Mouse (Mus musculus): ENCODE measurements around the gene Sult6b2. TPM values are rescaled to one million over a fixed set of nuclear protein-coding genes. Genes with fewer than 3 reads are reported as not detected.
A peak's percentile ranks its signal among the peaks of the same experiment; 100 is the strongest.

The Sult6b2 gene
- polyA plus RNA-seq, 1 experiment from 2014 or later, result not detected

DNA sequence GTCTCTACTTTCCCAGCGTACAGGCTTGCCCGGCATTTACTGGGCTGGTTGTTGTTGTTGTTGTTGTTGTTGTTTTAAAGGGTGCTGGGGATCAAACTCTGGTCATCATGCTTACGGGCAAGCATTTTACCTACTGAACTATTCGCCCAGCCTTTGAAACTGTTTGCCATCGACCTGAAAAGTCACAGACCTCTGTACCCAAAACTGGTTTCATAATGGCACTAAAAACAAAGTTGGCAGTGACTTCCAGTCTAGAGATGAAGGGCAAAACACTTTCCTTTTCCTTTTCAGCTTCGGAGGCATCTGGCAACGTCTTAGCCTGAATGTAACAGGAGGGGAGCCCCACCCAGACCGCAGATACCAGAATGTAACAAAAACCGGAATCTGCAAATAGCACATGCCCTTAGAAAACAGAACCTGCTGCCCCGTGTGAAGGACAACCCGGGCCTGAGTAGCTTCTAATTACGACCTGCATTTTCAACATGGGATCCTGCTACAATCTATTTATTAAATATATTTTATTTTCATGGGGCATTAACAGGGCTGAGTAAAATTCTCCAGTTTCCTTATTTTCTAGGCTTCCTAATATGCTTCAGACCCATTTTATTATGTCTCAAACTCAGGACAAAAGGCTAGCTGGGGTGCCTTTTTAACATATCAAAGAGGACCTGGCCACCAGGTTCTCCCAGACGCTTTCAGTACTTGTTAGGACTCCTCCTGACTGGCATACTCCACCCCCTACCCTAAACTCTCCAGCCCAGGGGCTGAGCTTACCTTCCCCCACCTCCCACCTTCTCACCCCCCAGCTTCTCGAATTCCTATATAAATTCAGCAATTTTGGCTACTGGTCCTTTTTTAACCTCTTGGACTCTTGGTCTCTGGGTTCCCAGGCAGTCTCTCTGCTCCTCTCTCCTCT lies 51.7 kb downstream of the Sult6b2 start:
- Histone ChIP-seq H3K36me3 (no peaks in the 10 kb centered on the region), H3K4me1 (replicated peaks) (peaks cover 35% of the 10 kb centered on the region), H3K9me3 (replicated peaks) (peaks cover 6% of the 10 kb centered on the region; the same call in 1 of the 2 replicates), H3K4me2 (peak overlapping the region; percentile 19; the same call in 1 of the 2 replicates), H3K27me3 (no peaks in the 10 kb centered on the region), H3K27ac (no peak overlapping the region), H3K4me3 (replicated peaks) (no peak overlapping the region), H3K9ac (no peak overlapping the region)
- 30% methylated on average over 14 of the region's 14 CpGs for WGBS (ENCODE audit: insufficient replicate concordance)
- DNase-seq (no peak), ATAC-seq (ENCODE audit: low read depth) (no peak)

DNA sequence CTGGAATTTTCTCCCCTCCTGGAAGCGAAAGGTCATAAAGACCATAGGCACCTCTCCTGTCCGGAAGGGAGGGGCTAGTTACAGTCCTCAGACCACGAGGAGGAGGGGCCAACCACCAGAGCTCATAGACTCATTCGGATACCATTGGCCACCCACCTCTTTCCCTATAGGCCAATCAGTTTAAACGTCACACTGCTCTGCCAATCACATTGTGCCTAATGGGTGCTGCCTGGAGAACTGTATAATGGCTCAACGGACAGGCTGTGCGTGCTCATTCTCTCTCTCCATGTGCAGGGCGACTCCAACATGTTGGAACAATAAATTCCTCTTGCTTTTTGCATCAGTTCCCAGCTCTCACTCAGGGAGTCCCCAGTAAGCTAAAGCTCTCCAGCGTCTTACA lies 52.9 kb downstream of the Sult6b2 start:
- Histone ChIP-seq H3K9me3 (replicated peaks) (peaks cover 6% of the 10 kb centered on the region; the same call in 1 of the 2 replicates), H3K27ac (no peak overlapping the region), H3K36me3 (no peaks in the 10 kb centered on the region), H3K4me2 (no peak overlapping the region), H3K9ac (no peak overlapping the region), H3K4me1 (replicated peaks) (peaks cover 33% of the 10 kb centered on the region), H3K27me3 (no peaks in the 10 kb centered on the region), H3K4me3 (replicated peaks) (no peak overlapping the region)
- 60% methylated on average over 9 of the region's 9 CpGs for WGBS (ENCODE audit: insufficient replicate concordance)
- no peak for DNase-seq
- no peak for ATAC-seq (ENCODE audit: low read depth)

DNA sequence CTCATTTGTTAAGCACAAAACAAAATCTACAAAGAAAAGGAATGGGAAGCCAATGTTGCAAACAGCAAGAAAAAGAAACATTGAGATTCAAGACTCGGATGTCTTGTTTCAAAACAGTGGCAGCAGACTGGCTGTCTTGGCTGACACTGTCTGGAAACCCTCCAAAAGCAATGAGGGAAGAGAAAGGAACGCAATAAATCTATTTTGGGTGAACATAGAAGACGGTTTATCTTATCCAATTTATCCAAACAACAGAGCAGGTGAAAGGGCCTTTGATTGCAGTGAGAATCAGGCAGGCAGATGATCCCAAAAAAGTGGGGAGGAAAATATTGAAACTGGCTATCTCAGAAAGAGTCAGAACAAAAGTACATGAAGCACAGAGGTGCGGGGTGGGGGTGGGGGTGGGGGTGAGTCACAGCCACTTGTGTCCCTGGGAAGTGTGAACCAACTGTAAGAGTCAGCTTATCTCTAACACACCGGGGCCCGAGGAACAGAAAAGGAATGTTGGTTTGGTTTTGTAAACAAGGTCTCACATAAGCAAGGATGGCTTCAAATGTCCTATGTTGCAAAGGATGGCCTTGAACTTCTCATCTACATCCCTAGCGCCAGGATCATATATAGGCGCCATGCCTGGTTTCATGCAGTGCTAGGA lies 56.1 kb downstream of the Sult6b2 start:
- Histone ChIP-seq H3K27ac (no peak overlapping the region), H3K36me3 (no peaks in the 10 kb centered on the region), H3K4me1 (replicated peaks) (peaks cover 21% of the 10 kb centered on the region), H3K9ac (no peak overlapping the region), H3K9me3 (replicated peaks) (peaks cover 15% of the 10 kb centered on the region), H3K4me3 (replicated peaks) (no peak overlapping the region), H3K27me3 (no peaks in the 10 kb centered on the region), H3K4me2 (no peak overlapping the region)
- DNase-seq (no peak), ATAC-seq (ENCODE audit: low read depth) (no peak)
- WGBS (ENCODE audit: insufficient replicate concordance), result 41% methylated on average over 8 of the region's 8 CpGs

DNA sequence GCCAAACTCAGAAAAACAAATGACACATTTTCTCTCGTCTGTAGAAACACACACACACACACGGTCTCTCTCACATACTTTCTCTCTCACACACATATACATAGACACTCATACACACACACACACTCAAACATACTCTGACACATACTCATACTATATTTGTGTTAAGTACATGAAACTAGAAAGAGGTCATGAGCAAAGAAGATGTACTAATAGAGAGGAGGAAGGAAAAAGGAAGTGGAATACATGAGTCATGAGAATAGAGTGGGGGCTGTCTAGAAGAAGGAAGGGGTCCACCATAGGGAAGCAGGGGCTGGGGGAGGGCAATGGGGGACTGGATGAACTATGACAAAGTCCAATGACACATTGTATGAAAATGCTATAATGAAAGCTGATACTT lies 57.1 kb downstream of the Sult6b2 start:
- no peak for ATAC-seq (ENCODE audit: low read depth)
- no peak overlapping the region for H3K4me2 ChIP-seq
- no peak for DNase-seq
- peaks cover 13% of the 10 kb centered on the region for H3K4me1 ChIP-seq (replicated peaks)
- no peaks in the 10 kb centered on the region for H3K36me3 ChIP-seq
- no peaks in the 10 kb centered on the region for H3K27me3 ChIP-seq
- H3K9ac ChIP-seq, result no peak overlapping the region
- 26% methylated on average over 2 of the region's 2 CpGs for WGBS (ENCODE audit: insufficient replicate concordance)
- peaks cover 15% of the 10 kb centered on the region for H3K9me3 ChIP-seq (replicated peaks)
- H3K4me3 ChIP-seq (replicated peaks), result no peak overlapping the region
- no peak overlapping the region for H3K27ac ChIP-seq

DNA sequence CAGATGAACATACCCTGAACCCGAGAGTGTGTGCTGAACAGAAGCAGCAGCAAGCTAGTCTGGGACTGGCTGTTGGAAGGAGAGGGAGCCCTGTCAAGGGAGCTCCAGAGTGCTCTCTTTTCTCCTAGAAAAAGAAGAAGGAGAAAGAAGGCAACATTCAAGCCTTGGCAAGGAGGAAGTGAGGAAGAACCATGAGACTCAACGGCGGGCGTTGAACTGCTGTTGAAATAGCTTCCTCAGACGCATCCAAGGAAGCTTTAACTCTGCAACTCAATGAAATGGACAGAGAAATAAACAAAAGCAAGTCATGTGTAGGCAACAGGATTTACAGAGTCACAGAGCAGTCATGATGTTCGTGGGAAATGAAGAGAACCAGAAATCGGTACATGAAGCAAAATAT lies 57.5 kb downstream of the Sult6b2 start:
- Histone ChIP-seq H3K27me3 (no peaks in the 10 kb centered on the region), H3K4me1 (replicated peaks) (peaks cover 9% of the 10 kb centered on the region), H3K9ac (no peak overlapping the region), H3K4me2 (no peak overlapping the region), H3K36me3 (no peaks in the 10 kb centered on the region), H3K27ac (peak overlapping the region; percentile 60), H3K9me3 (replicated peaks) (peaks cover 15% of the 10 kb centered on the region), H3K4me3 (replicated peaks) (no peak overlapping the region)
- 30% methylated on average over 7 of the region's 7 CpGs for WGBS (ENCODE audit: insufficient replicate concordance)
- DNase-seq, result no peak
- ATAC-seq (ENCODE audit: low read depth), result no peak

DNA sequence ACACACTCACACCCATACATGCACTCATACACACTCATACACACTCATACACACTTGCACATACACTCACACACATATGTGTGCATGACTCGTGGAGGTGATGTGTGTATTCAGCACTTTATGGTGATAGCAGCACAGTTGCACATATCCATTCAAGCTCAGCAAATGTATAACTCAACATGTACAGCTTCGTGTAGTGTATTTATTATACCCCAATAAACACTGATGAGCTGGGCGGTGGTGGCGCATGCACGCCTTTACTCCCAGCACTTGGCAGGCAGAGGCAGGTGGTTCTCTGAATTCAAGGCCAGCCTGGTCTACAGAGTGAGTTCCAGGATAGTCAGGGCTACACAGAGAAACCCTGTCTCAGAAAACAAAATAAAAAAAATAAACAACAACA lies 58.8 kb downstream of the Sult6b2 start:
- H3K9me3 ChIP-seq (replicated peaks), result peaks cover 9% of the 10 kb centered on the region; the same call in 1 of the 2 replicates
- peaks cover 5% of the 10 kb centered on the region for H3K4me1 ChIP-seq (replicated peaks)
- ATAC-seq (ENCODE audit: low read depth), result no peak
- no peaks in the 10 kb centered on the region for H3K36me3 ChIP-seq
- no peak overlapping the region for H3K27ac ChIP-seq
- no peak for DNase-seq
- H3K9ac ChIP-seq, result no peak overlapping the region
- no peak overlapping the region for H3K4me3 ChIP-seq (replicated peaks)
- H3K4me2 ChIP-seq, result no peak overlapping the region
- no peaks in the 10 kb centered on the region for H3K27me3 ChIP-seq
- 87% methylated on average over 5 of the region's 5 CpGs for WGBS (ENCODE audit: insufficient replicate concordance)

DNA sequence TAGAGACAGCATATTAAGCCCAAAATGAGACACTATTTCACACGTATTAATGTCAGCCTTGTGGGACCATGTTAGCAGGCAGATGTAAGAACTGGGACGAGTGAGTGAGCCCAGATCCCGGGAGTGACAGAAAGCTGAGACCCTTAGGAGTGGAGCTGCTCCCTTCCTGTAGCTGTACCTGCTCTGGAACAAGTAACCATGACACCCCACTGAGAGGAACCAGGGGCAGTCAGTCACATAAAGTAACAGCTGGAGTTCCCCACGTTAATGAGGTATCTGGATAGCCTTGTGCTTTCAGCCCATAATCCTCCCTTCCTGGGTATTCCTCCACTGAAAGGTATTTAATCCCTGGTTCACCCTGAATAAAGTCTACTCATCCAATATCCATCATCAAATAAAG lies 61.1 kb downstream of the Sult6b2 start:
- WGBS (ENCODE audit: insufficient replicate concordance), result 58% methylated on average over 4 of the region's 4 CpGs
- no peak overlapping the region for H3K4me3 ChIP-seq (replicated peaks)
- no peak overlapping the region for H3K4me2 ChIP-seq
- H3K9me3 ChIP-seq (replicated peaks), result peaks cover 9% of the 10 kb centered on the region; the same call in 1 of the 2 replicates
- no peak for DNase-seq
- no peaks in the 10 kb centered on the region for H3K27me3 ChIP-seq
- ATAC-seq (ENCODE audit: low read depth), result no peak
- H3K4me1 ChIP-seq (replicated peaks), result peaks cover 1% of the 10 kb centered on the region
- H3K9ac ChIP-seq, result no peak overlapping the region
- H3K27ac ChIP-seq, result no peak overlapping the region
- no peaks in the 10 kb centered on the region for H3K36me3 ChIP-seq

DNA sequence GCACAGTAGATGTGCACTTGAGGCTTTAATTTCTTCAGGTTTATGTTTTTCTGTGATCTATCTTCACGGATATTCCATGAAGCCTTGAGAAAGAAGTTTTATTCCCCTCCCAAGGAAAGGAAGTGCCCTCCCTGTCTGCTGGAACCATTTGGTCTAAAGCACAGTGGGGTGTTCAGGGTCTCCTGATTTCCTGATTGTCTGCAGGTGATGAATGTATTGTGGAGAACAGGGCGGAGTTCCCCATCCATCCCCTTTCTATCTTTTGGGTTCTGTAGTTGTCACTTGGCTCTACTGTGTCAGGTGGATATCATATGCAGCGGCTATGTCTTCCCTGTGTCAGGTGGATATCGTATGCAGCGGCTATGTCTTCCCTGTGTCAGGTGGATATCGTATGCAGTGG lies 62.5 kb downstream of the Sult6b2 start:
- no peak overlapping the region for H3K4me3 ChIP-seq (replicated peaks)
- no peaks in the 10 kb centered on the region for H3K36me3 ChIP-seq
- no peaks in the 10 kb centered on the region for H3K27me3 ChIP-seq
- 72% methylated on average over 6 of the region's 6 CpGs for WGBS (ENCODE audit: insufficient replicate concordance)
- no peak overlapping the region for H3K9ac ChIP-seq
- peaks cover 9% of the 10 kb centered on the region; the same call in 1 of the 2 replicates for H3K9me3 ChIP-seq (replicated peaks)
- ATAC-seq (ENCODE audit: low read depth) (no peak), DNase-seq (no peak)
- no peak overlapping the region for H3K4me2 ChIP-seq
- H3K27ac ChIP-seq, result no peak overlapping the region
- H3K4me1 ChIP-seq (replicated peaks), result no peaks in the 10 kb centered on the region

DNA sequence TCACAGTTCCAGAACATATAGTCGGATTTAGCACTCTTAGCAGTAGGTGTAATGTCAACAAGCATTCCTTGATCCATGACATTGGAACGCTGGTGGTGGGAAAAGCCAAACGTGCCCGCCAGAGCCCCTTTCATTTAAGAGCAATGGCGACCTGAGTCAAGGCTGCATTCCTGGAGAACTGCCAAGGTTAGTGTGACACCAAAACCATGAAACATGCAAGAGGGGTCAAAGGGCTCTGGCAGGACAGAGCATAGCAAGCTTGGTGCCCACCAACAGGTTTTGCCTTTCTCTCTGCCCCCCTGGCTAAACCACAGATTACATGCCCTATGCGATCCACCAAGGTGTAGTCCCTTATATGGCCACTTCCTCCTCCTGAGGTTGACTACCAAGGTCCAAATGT lies 65.7 kb downstream of the Sult6b2 start:
- Histone ChIP-seq H3K4me1 (replicated peaks) (no peaks in the 10 kb centered on the region), H3K4me2 (no peak overlapping the region), H3K4me3 (replicated peaks) (no peak overlapping the region), H3K27me3 (no peaks in the 10 kb centered on the region), H3K36me3 (no peaks in the 10 kb centered on the region), H3K27ac (peak overlapping the region; percentile 25), H3K9ac (no peak overlapping the region), H3K9me3 (replicated peaks) (no peaks in the 10 kb centered on the region)
- 61% methylated on average over 6 of the region's 6 CpGs for WGBS (ENCODE audit: insufficient replicate concordance)
- ATAC-seq (ENCODE audit: low read depth), result no peak
- no peak for DNase-seq

DNA sequence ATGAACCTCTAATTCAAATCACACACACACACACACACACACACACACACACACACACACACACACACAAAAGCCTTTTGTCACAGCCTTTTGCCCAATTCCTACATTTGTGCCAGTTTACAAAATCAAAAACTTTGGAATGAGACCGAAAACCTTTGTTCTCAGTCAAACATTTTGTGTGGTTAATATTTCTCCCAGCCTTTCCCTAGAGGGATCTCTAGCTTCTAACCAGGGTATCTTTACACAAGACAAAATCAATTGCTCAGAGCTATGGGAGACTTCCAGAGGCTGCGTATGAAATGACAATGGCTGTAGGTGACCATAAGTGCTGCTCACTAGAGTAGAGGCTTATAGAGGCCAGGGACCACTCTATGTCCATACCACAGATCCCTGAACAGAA lies 66.1 kb downstream of the Sult6b2 start:
- WGBS (ENCODE audit: insufficient replicate concordance), result 65% methylated on average over 2 of the region's 2 CpGs
- ATAC-seq (ENCODE audit: low read depth) (peak; percentile 43; the same call in 1 of the 2 replicates), DNase-seq (no peak)
- Histone ChIP-seq H3K27me3 (no peaks in the 10 kb centered on the region), H3K4me2 (no peak overlapping the region), H3K27ac (peak overlapping the region; percentile 25), H3K9ac (no peak overlapping the region), H3K9me3 (replicated peaks) (no peaks in the 10 kb centered on the region), H3K36me3 (no peaks in the 10 kb centered on the region), H3K4me3 (replicated peaks) (no peak overlapping the region), H3K4me1 (replicated peaks) (no peaks in the 10 kb centered on the region)

DNA sequence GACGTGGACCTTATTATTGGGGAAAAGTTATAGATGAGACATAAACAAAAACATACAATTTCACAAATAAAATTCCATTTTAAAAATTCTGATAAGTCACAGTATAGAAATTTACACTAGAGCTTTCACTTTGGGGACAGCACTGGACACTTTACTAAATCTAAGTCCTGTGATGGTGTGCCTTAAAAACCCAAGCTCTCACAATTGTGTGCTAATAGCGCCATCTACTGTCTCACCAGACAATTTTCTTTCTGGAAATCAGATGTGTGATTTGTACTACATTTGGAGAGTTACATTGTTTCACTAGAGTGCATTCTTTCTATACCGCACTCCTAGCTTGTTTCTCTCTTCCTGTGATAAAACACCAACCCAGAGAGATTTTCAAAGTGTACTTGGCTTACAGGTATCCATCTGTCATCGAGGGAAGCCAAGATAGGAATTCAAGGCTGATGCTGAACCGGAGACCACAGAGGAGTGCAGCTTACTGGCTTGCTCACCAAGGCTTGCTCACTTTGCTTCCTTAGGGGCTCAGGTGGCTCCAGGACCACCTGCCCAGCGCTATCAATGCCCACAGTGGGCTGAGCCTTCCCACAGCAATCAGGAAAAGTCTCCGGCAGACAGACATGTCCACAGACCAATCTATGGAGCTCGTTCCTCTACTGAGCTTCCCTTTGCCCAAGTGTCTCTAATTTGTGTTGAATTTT lies 68.8 kb downstream of the Sult6b2 start:
- WGBS (ENCODE audit: insufficient replicate concordance), result 39% methylated on average over 8 of the region's 8 CpGs

More for the DNA sequence above, 68.8 kb downstream of the Sult6b2 start:
- H3K4me3 ChIP-seq (replicated peaks), result no peak overlapping the region
- no peaks in the 10 kb centered on the region for H3K4me1 ChIP-seq (replicated peaks)
- H3K9ac ChIP-seq, result no peak overlapping the region
- H3K4me2 ChIP-seq, result no peak overlapping the region
- no peaks in the 10 kb centered on the region for H3K9me3 ChIP-seq (replicated peaks)
- H3K27ac ChIP-seq, result no peak overlapping the region
- no peak for DNase-seq
- H3K27me3 ChIP-seq, result no peaks in the 10 kb centered on the region
- no peaks in the 10 kb centered on the region for H3K36me3 ChIP-seq
- ATAC-seq (ENCODE audit: low read depth), result no peak

Data from liver, embryonic 13.5 days (tissue).